Mouse (Mus musculus): ENCODE data around the gene Pnkp.

Pnkp gene

GRCm38 (mm10) chr7:44852259-44853027, 4.5 kb upstream of the Pnkp start:
- in situ Hi-C loops (cut with MboI; ENCODE audit: low sequenced_read_pairs): no loop called here

- in situ Hi-C loops (cut with MboI; ENCODE audit: low sequenced_read_pairs): no loop called here
These were observed 3.9 kb upstream of the Pnkp start for GRCm38 (mm10) chr7:44853065-44853464.

- in situ Hi-C loops (cut with MboI; ENCODE audit: low sequenced_read_pairs): no loop called here
These were observed 3.2 kb upstream of the Pnkp start for GRCm38 (mm10) chr7:44853596-44854355.

GRCm38 (mm10) chr7:44854356-44855031, 2.4 kb upstream of the Pnkp start:
- in situ Hi-C loops (cut with MboI; ENCODE audit: low sequenced_read_pairs): no loop called here

- in situ Hi-C loops (cut with MboI; ENCODE audit: low sequenced_read_pairs): no loop called here
These were observed 1.9 kb upstream of the Pnkp start for GRCm38 (mm10) chr7:44855036-44855435.

- in situ Hi-C loops (cut with MboI; ENCODE audit: low sequenced_read_pairs): no loop called here
These were observed 548 bp upstream of the Pnkp start for GRCm38 (mm10) chr7:44856265-44856916.

GRCm38 (mm10) chr7:44857905-44858304, 966 bp downstream of the Pnkp start:
- in situ Hi-C loops (cut with MboI; ENCODE audit: low sequenced_read_pairs): no loop called here

- in situ Hi-C loops (cut with MboI; ENCODE audit: low sequenced_read_pairs): no loop called here
These were observed 3.0 kb downstream of the Pnkp start for GRCm38 (mm10) chr7:44859896-44860295.

- in situ Hi-C loops (cut with MboI; ENCODE audit: low sequenced_read_pairs): no loop called here
These were observed 3.9 kb downstream of the Pnkp start for GRCm38 (mm10) chr7:44860576-44861428.

GRCm38 (mm10) chr7:44861429-44861816, 4.5 kb downstream of the Pnkp start:
- in situ Hi-C loops (cut with MboI; ENCODE audit: low sequenced_read_pairs): no loop called here

- in situ Hi-C loops (cut with MboI; ENCODE audit: low sequenced_read_pairs): no loop called here
These were observed 5.5 kb downstream of the Pnkp start for GRCm38 (mm10) chr7:44862434-44862833.

GRCm38 (mm10) chr7:44863210-44863609, 6.3 kb downstream of the Pnkp start:
- in situ Hi-C loops (cut with MboI; ENCODE audit: low sequenced_read_pairs): no loop called here

GRCm38 (mm10) chr7:44863982-44864494, 7.1 kb downstream of the Pnkp start:
- in situ Hi-C loops (cut with MboI; ENCODE audit: low sequenced_read_pairs): no loop called here

- in situ Hi-C loops (cut with MboI; ENCODE audit: low sequenced_read_pairs): no loop called here
These were observed 7.9 kb downstream of the Pnkp start for GRCm38 (mm10) chr7:44864595-44865542.

- in situ Hi-C loops (cut with MboI; ENCODE audit: low sequenced_read_pairs): no loop called here
These were observed 9.5 kb downstream of the Pnkp start for GRCm38 (mm10) chr7:44866276-44867009.

GRCm38 (mm10) chr7:44867010-44867702, 10.2 kb downstream of the Pnkp start:
- in situ Hi-C loops (cut with MboI; ENCODE audit: low sequenced_read_pairs): no loop called here

- in situ Hi-C loops (cut with MboI; ENCODE audit: low sequenced_read_pairs): no loop called here
These were observed 10.9 kb downstream of the Pnkp start for GRCm38 (mm10) chr7:44867802-44868201.

GRCm38 (mm10) chr7:44868465-44868864, 11.5 kb downstream of the Pnkp start:
- in situ Hi-C loops (cut with MboI; ENCODE audit: low sequenced_read_pairs): no loop called here
